Mouse (Mus musculus): ENCODE data around the gene Zfp334.

GRCm38 (mm10) chr2:165418577-165418976, 30.5 kb upstream of the Zfp334 start:
- TF ChIP-seq GATA1 (IDR thresholded peaks at IDR 0.05; ENCODE audit: borderline replicate concordance, low read length) = no peak
- TF ChIP-seq FLI1 (IDR thresholded peaks at IDR 0.05; ENCODE audit: low read length) = no peak

All from megakaryocyte, embryonic 14.5 days (primary cell).